Mouse (Mus musculus) neural tube, embryonic 15.5 days (tissue): ENCODE measurements around the gene Rpgrip1l. TPM values are rescaled to one million over a fixed set of nuclear protein-coding genes. Genes with fewer than 3 reads are reported as not detected.

Experiments
- ATAC-seq: fragments of 200-750 bp; cut with Nextera tagmentation; 2 replicates; pipeline ENCODE4 v1.8.0; 2017; ENCODE audit warnings: mild to moderate bottlenecking, moderate TSS enrichment, moderate library complexity; ENCODE audit not compliant: low FRiP score
- H3K27ac ChIP-seq: fragments of 300-500 bp; sonication (generic); replicated peaks from 2 replicates; pipeline ENCODE4 v1.5.1; 2015; ENCODE audit warnings: mild to moderate bottlenecking, inconsistent platforms
- H3K27me3 ChIP-seq: fragments of 300-500 bp; sonication (generic); replicated peaks from 2 replicates; pipeline ENCODE4 v1.6.1; 2015; ENCODE audit warnings: inconsistent platforms
- H3K36me3 ChIP-seq: fragments of 300-500 bp; sonication (generic); 2 replicates; pipeline ENCODE4 v1.6.1; 2015; ENCODE audit warnings: inconsistent platforms
- H3K4me1 ChIP-seq: fragments of 300-500 bp; sonication (generic); 2 replicates; pipeline ENCODE4 v1.6.1; 2015; ENCODE audit warnings: inconsistent platforms
- H3K4me2 ChIP-seq: fragments of 300-500 bp; sonication (generic); 2 replicates; pipeline ENCODE4 v1.6.1; 2015; ENCODE audit warnings: inconsistent platforms, mild to moderate bottlenecking, moderate library complexity
- H3K4me3 ChIP-seq: fragments of 300-500 bp; sonication (generic); replicated peaks from 2 replicates; pipeline ENCODE4 v1.5.1; 2015; ENCODE audit warnings: mild to moderate bottlenecking, inconsistent platforms
- H3K9ac ChIP-seq: fragments of 300-500 bp; sonication (generic); replicated peaks from 2 replicates; pipeline ENCODE4 v1.6.1; 2015; ENCODE audit warnings: mild to moderate bottlenecking, inconsistent platforms
- H3K9me3 ChIP-seq: fragments of 300-500 bp; sonication (generic); replicated peaks from 2 replicates; pipeline ENCODE4 v1.6.1; 2016; ENCODE audit warnings: inconsistent platforms
- WGBS: fragments of 180-500 bp; shearing (Covaris S2); methylation state at CpG from one replicate; pipeline ENCODE4 v1.1.7; 2015; ENCODE audit warnings: mixed read lengths; 5-methylcytosine and 5-hydroxymethylcytosine counted together
- polyA plus RNA-seq: library from polyadenylated mRNA; unstranded; fragments of >200 nt; fragmentation: Nextera tagmentation; extraction: Ambion mirVana; gene quantifications from 2 replicates; pipeline ENCODE4 v1.2.1, GENCODE M21; 2015

The Rpgrip1l gene
- 9.7 and 10.5 TPM in 2 replicates for polyA plus RNA-seq

GRCm38 (mm10) chr8:91312835-91313832 is at the start of gene Rpgrip1l, which contains the start of gene Fto:
Gene Rpgrip1l (minus strand): TSS chr8:91313262.
Gene Fto (plus strand): TSS chr8:91313525.
- Histone ChIP-seq H3K4me3 (peak within 1 kb of the TSS; percentile 60), H3K9me3 (no peaks in the 10 kb centered on the region), H3K27ac (peak within 1 kb of the TSS; percentile 84), H3K27me3 (no peaks in the 10 kb centered on the region), H3K36me3 (no peaks in the 10 kb centered on the region), H3K4me1 (peaks cover 32% of the 10 kb centered on the region), H3K4me2 (peak within 1 kb of the TSS; percentile 64), H3K9ac (peak within 1 kb of the TSS; percentile 83)
- peak; percentile 99 for ATAC-seq
- WGBS: 1% methylated on average over 59 of the region's 59 CpGs

GRCm38 (mm10) chr8:91360644-91361357 is 47.7 kb upstream of the Rpgrip1l start:
- Histone ChIP-seq H3K36me3 (no peaks in the 10 kb centered on the region), H3K9me3 (no peaks in the 10 kb centered on the region), H3K4me2 (no peak overlapping the region), H3K27me3 (peaks cover 6% of the 10 kb centered on the region; the same call in 1 of the 2 replicates), H3K27ac (no peak overlapping the region), H3K9ac (no peak overlapping the region), H3K4me3 (no peak overlapping the region), H3K4me1 (peaks cover 31% of the 10 kb centered on the region)
- ATAC-seq: no peak
- 82% methylated on average over 10 of the region's 10 CpGs for WGBS

- peaks cover 6% of the 10 kb centered on the region; the same call in 1 of the 2 replicates for H3K27me3 ChIP-seq
- WGBS: 70% methylated on average over 9 of the region's 9 CpGs
- H3K36me3 ChIP-seq: no peaks in the 10 kb centered on the region
- no peak overlapping the region for H3K27ac ChIP-seq
- H3K9ac ChIP-seq: no peak overlapping the region
- ATAC-seq: no peak
- peaks cover 35% of the 10 kb centered on the region for H3K4me1 ChIP-seq
- no peak overlapping the region for H3K4me3 ChIP-seq
- no peak overlapping the region for H3K4me2 ChIP-seq
- H3K9me3 ChIP-seq: no peaks in the 10 kb centered on the region
Measured at GRCm38 (mm10) chr8:91359511-91359910, 46.4 kb upstream of the Rpgrip1l start.

- peaks cover 33% of the 10 kb centered on the region for H3K4me1 ChIP-seq
- no peak overlapping the region for H3K4me3 ChIP-seq
- WGBS: 86% methylated on average over 5 of the region's 5 CpGs
- H3K36me3 ChIP-seq: no peaks in the 10 kb centered on the region
- H3K9me3 ChIP-seq: no peaks in the 10 kb centered on the region
- H3K9ac ChIP-seq: no peak overlapping the region
- no peak overlapping the region for H3K4me2 ChIP-seq
- H3K27ac ChIP-seq: no peak overlapping the region
- H3K27me3 ChIP-seq: no peaks in the 10 kb centered on the region; the same call in 1 of the 2 replicates
- no peak for ATAC-seq
Measured at GRCm38 (mm10) chr8:91358016-91358415, 45.0 kb upstream of the Rpgrip1l start.

GRCm38 (mm10) chr8:91357493-91358014 is 44.5 kb upstream of the Rpgrip1l start:
- Histone ChIP-seq H3K36me3 (no peaks in the 10 kb centered on the region), H3K27me3 (no peaks in the 10 kb centered on the region; the same call in 1 of the 2 replicates), H3K9ac (no peak overlapping the region), H3K4me1 (peaks cover 33% of the 10 kb centered on the region), H3K9me3 (no peaks in the 10 kb centered on the region), H3K27ac (no peak overlapping the region), H3K4me3 (no peak overlapping the region), H3K4me2 (no peak overlapping the region)
- 88% methylated on average over 4 of the region's 4 CpGs for WGBS
- no peak for ATAC-seq

GRCm38 (mm10) chr8:91355956-91356699 is 43.1 kb upstream of the Rpgrip1l start:
- H3K4me3 ChIP-seq: no peak overlapping the region
- no peaks in the 10 kb centered on the region for H3K36me3 ChIP-seq
- 34% methylated on average over 11 of the region's 11 CpGs for WGBS
- H3K4me2 ChIP-seq: no peak overlapping the region
- no peaks in the 10 kb centered on the region for H3K9me3 ChIP-seq
- H3K9ac ChIP-seq: no peak overlapping the region
- peaks cover 33% of the 10 kb centered on the region for H3K4me1 ChIP-seq
- ATAC-seq: 0 out of 2 replicates have a peak, but pooled peaks have one; percentile 15
- H3K27ac ChIP-seq: peak overlapping the region; percentile 25; the same call in 1 of the 2 replicates
- H3K27me3 ChIP-seq: no peaks in the 10 kb centered on the region

GRCm38 (mm10) chr8:91355301-91355905 is 42.3 kb upstream of the Rpgrip1l start:
- Histone ChIP-seq H3K27me3 (no peaks in the 10 kb centered on the region), H3K9ac (no peak overlapping the region), H3K36me3 (no peaks in the 10 kb centered on the region), H3K4me3 (no peak overlapping the region), H3K4me1 (peaks cover 38% of the 10 kb centered on the region), H3K27ac (peak overlapping the region; percentile 25; the same call in 1 of the 2 replicates), H3K9me3 (no peaks in the 10 kb centered on the region), H3K4me2 (no peak overlapping the region)
- WGBS: 22% methylated on average over 10 of the region's 10 CpGs
- ATAC-seq: no peak

- H3K4me3 ChIP-seq: no peak overlapping the region
- no peak overlapping the region for H3K4me2 ChIP-seq
- H3K27me3 ChIP-seq: no peaks in the 10 kb centered on the region
- no peak for ATAC-seq
- no peaks in the 10 kb centered on the region for H3K9me3 ChIP-seq
- no peaks in the 10 kb centered on the region for H3K36me3 ChIP-seq
- no peak overlapping the region for H3K9ac ChIP-seq
- H3K4me1 ChIP-seq: peaks cover 41% of the 10 kb centered on the region
- no peak overlapping the region for H3K27ac ChIP-seq
- WGBS: 92% methylated on average over 4 of the region's 4 CpGs
Measured at GRCm38 (mm10) chr8:91353907-91354306, 40.8 kb upstream of the Rpgrip1l start.

GRCm38 (mm10) chr8:91353062-91353461 is 40.0 kb upstream of the Rpgrip1l start:
- no peak overlapping the region for H3K27ac ChIP-seq
- WGBS: 73% methylated on average over 5 of the region's 5 CpGs
- H3K4me1 ChIP-seq: peaks cover 37% of the 10 kb centered on the region
- no peak overlapping the region for H3K4me3 ChIP-seq
- no peak for ATAC-seq
- H3K4me2 ChIP-seq: no peak overlapping the region
- H3K36me3 ChIP-seq: no peaks in the 10 kb centered on the region
- no peak overlapping the region for H3K9ac ChIP-seq
- H3K9me3 ChIP-seq: no peaks in the 10 kb centered on the region
- no peaks in the 10 kb centered on the region for H3K27me3 ChIP-seq

- H3K36me3 ChIP-seq: no peaks in the 10 kb centered on the region
- H3K4me3 ChIP-seq: no peak overlapping the region
- H3K9ac ChIP-seq: no peak overlapping the region
- H3K27me3 ChIP-seq: no peaks in the 10 kb centered on the region
- no peak for ATAC-seq
- no peak overlapping the region for H3K27ac ChIP-seq
- no peaks in the 10 kb centered on the region for H3K9me3 ChIP-seq
- H3K4me1 ChIP-seq: peaks cover 35% of the 10 kb centered on the region
- WGBS: 94% methylated on average over 3 of the region's 3 CpGs
- H3K4me2 ChIP-seq: no peak overlapping the region
Measured at GRCm38 (mm10) chr8:91352598-91352997, 39.5 kb upstream of the Rpgrip1l start.
